Mouse (Mus musculus) liver, adult 2 months (tissue): ENCODE data around the gene Gys1. TPM values are rescaled to one million over a fixed set of nuclear protein-coding genes. Genes with fewer than 3 reads are reported as not detected.
A peak's percentile ranks its signal among the peaks of the same experiment; 100 is the strongest.

ENCODE experiments used
- DNase-seq: peaks from one replicate; pipeline ENCODE4 v3.0.0-alpha.2; 2011; ENCODE audit warnings: low read depth, low spot score; ENCODE audit errors: extremely low read depth
- H3K27ac ChIP-seq: fragments of 200-500 bp; replicated peaks from 2 replicates; pipeline ENCODE4 v1.5.1; 2012; ENCODE audit warnings: low read depth, mild to moderate bottlenecking, control low read depth, inconsistent platforms, low read length; ENCODE audit not compliant: insufficient read depth
- H3K27me3 ChIP-seq: fragments of 200-500 bp; 2 replicates; pipeline ENCODE4 v1.6.1; 2012; ENCODE audit warnings: mild to moderate bottlenecking, moderate library complexity, low read length, inconsistent platforms; ENCODE audit not compliant: control insufficient read depth, insufficient read depth
- H3K36me3 ChIP-seq: fragments of 200-500 bp; 2 replicates; pipeline ENCODE4 v1.6.1; 2012; ENCODE audit warnings: low read length, inconsistent platforms; ENCODE audit not compliant: control insufficient read depth, insufficient read depth
- H3K4me1 ChIP-seq: fragments of 200-500 bp; 2 replicates; pipeline ENCODE4 v1.6.1; 2011; ENCODE audit warnings: low read length; ENCODE audit not compliant: control insufficient read depth, insufficient read depth
- H3K4me3 ChIP-seq: fragments of 200-500 bp; 2 replicates; pipeline ENCODE4 v1.5.1; 2011; ENCODE audit warnings: low read depth, mild to moderate bottlenecking, control low read depth, low read length, moderate library complexity; ENCODE audit not compliant: insufficient read depth
- H3K79me2 ChIP-seq: fragments of 200-500 bp; 2 replicates; pipeline ENCODE4 v1.6.1; 2012; ENCODE audit warnings: inconsistent platforms, mild to moderate bottlenecking, low read length, moderate library complexity; ENCODE audit not compliant: control insufficient read depth, insufficient read depth
- H3K9ac ChIP-seq: fragments of 200-500 bp; 2 replicates; pipeline ENCODE4 v1.6.1; 2012; ENCODE audit warnings: low read depth, mild to moderate bottlenecking, control low read depth, inconsistent platforms, low read length
- CTCF ChIP-seq: fragments of 200-500 bp; IDR thresholded peaks from 2 replicates; pipeline ENCODE4 v1.5.1; 2011; ENCODE audit warnings: low read depth, low read length, control low read depth
- POLR2A ChIP-seq: fragments of 200-500 bp; IDR thresholded peaks from 2 replicates; pipeline ENCODE4 v1.6.1; 2011; ENCODE audit warnings: low read length, control low read depth; ENCODE audit not compliant: insufficient read depth; ENCODE audit errors: extremely low read depth
- WGBS: fragments of 180-500 bp; shearing (Covaris S2); methylation state at CpG from one replicate; pipeline ENCODE4 v1.1.7; 2018; 5-methylcytosine and 5-hydroxymethylcytosine counted together
- polyA plus RNA-seq: library from polyadenylated mRNA; depleted of rRNA; stranded (reverse); fragments of >200 nt; gene quantifications from 2 replicates; pipeline ENCODE4 v1.2.3, GENCODE M21; 2012; rRNA removed
- total RNA-seq: library from RNA; depleted of rRNA; stranded (reverse); fragments of >200 nt; gene quantifications from 2 replicates; pipeline ENCODE4 v1.2.3, GENCODE M21; 2014; rRNA removed

The Gys1 gene
- total and polyA plus RNA-seq, 2 experiments, result 1.2 to 4.8 TPM

- DNase-seq, result no peak
- H3K4me3 ChIP-seq, result no peak overlapping the region
- peak overlapping the region; percentile 91 for H3K27ac ChIP-seq
- TF ChIP-seq CTCF, result no peak
- no peak for TF ChIP-seq POLR2A
- peaks cover 13% of the 10 kb centered on the region; the same call in 1 of the 2 replicates for H3K36me3 ChIP-seq
- peak overlapping the region; percentile 61 for H3K9ac ChIP-seq
- H3K27me3 ChIP-seq, result no peaks in the 10 kb centered on the region
- H3K4me1 ChIP-seq, result peaks cover 41% of the 10 kb centered on the region
- 27% methylated on average over 9 of the region's 9 CpGs for WGBS
- peaks cover 9% of the 10 kb centered on the region; the same call in 1 of the 2 replicates for H3K79me2 ChIP-seq
Measured at GRCm38 (mm10) chr7:45490822-45491221, 56.2 kb downstream of the Gys1 start.

GRCm38 (mm10) chr7:45491264-45491663 is 56.6 kb downstream of the Gys1 start:
- Histone ChIP-seq H3K27me3 (no peaks in the 10 kb centered on the region), H3K9ac (peak overlapping the region; percentile 61; the same call in 1 of the 2 replicates), H3K79me2 (peaks cover 9% of the 10 kb centered on the region; the same call in 1 of the 2 replicates), H3K4me1 (peaks cover 39% of the 10 kb centered on the region), H3K4me3 (no peak overlapping the region), H3K27ac (peak overlapping the region; percentile 91), H3K36me3 (peaks cover 9% of the 10 kb centered on the region; the same call in 1 of the 2 replicates)
- no peak for TF ChIP-seq CTCF
- TF ChIP-seq POLR2A, result no peak
- 4% methylated on average over 3 of the region's 3 CpGs for WGBS
- DNase-seq, result peak; percentile 95

- 72% methylated on average over 8 of the region's 8 CpGs for WGBS
- H3K27ac ChIP-seq, result peak overlapping the region; percentile 57
- H3K4me1 ChIP-seq, result peaks cover 32% of the 10 kb centered on the region
- TF ChIP-seq POLR2A (no peak), CTCF (no peak)
- H3K36me3 ChIP-seq, result peaks cover 9% of the 10 kb centered on the region; the same call in 1 of the 2 replicates
- no peak overlapping the region for H3K9ac ChIP-seq
- H3K4me3 ChIP-seq, result no peak overlapping the region
- H3K79me2 ChIP-seq, result peaks cover 6% of the 10 kb centered on the region; the same call in 1 of the 2 replicates
- H3K27me3 ChIP-seq, result no peaks in the 10 kb centered on the region
- DNase-seq, result no peak
Measured at GRCm38 (mm10) chr7:45492225-45492844, 57.7 kb downstream of the Gys1 start.

GRCm38 (mm10) chr7:45492951-45493350 is 58.3 kb downstream of the Gys1 start:
- Histone ChIP-seq H3K9ac (no peak overlapping the region), H3K27me3 (no peaks in the 10 kb centered on the region), H3K36me3 (peaks cover 9% of the 10 kb centered on the region; the same call in 1 of the 2 replicates), H3K27ac (peak overlapping the region; percentile 84), H3K4me3 (no peak overlapping the region), H3K79me2 (peaks cover 4% of the 10 kb centered on the region; the same call in 1 of the 2 replicates), H3K4me1 (peaks cover 30% of the 10 kb centered on the region)
- peak; percentile 97 for DNase-seq
- no peak for TF ChIP-seq POLR2A
- TF ChIP-seq CTCF, result no peak
- WGBS, result 17% methylated on average over 5 of the region's 5 CpGs

- H3K4me1 ChIP-seq, result peaks cover 24% of the 10 kb centered on the region
- no peak overlapping the region for H3K9ac ChIP-seq
Measured at GRCm38 (mm10) chr7:45494548-45494947, 59.9 kb downstream of the Gys1 start.

GRCm38 (mm10) chr7:45498427-45498826 is 63.8 kb downstream of the Gys1 start:
- no peaks in the 10 kb centered on the region for H3K27me3 ChIP-seq
- H3K36me3 ChIP-seq, result peaks cover 22% of the 10 kb centered on the region
- no peaks in the 10 kb centered on the region for H3K79me2 ChIP-seq
- no peak overlapping the region for H3K4me3 ChIP-seq
- DNase-seq, result no peak
- TF ChIP-seq POLR2A (no peak), CTCF (no peak)
- H3K27ac ChIP-seq, result no peak overlapping the region
- no peak overlapping the region for H3K9ac ChIP-seq
- H3K4me1 ChIP-seq, result peaks cover 2% of the 10 kb centered on the region
- WGBS, result 97% methylated on average over 6 of the region's 6 CpGs

More at GRCm38 (mm10) chr7:45494548-45494947, 59.9 kb downstream of the Gys1 start:
- peaks cover 17% of the 10 kb centered on the region; the same call in 1 of the 2 replicates for H3K36me3 ChIP-seq
- WGBS, result 67% methylated on average over 9 of the region's 9 CpGs
- no peak overlapping the region for H3K4me3 ChIP-seq
- DNase-seq, result peak; percentile 69
- 0 out of 2 replicates have a peak overlapping the region, but pooled peaks have one; percentile 4 for H3K27ac ChIP-seq
- H3K27me3 ChIP-seq, result no peaks in the 10 kb centered on the region
- TF ChIP-seq POLR2A (no peak), CTCF (no peak)
- H3K79me2 ChIP-seq, result no peaks in the 10 kb centered on the region

Other genes with a start within 250 kb of the Gys1 start
Only the 30 nearest of the 32 such genes appear.
- gene Ccdc155, start 230.0 kb upstream of the Gys1 start, total RNA-seq, result not detected in 2 replicates
- not detected in 2 replicates for gene Ccdc155, start 230.0 kb upstream of the Gys1 start, polyA plus RNA-seq
- gene Dkkl1, start 222.7 kb upstream of the Gys1 start, total RNA-seq, result not detected in 2 replicates
- gene Dkkl1, start 222.7 kb upstream of the Gys1 start, polyA plus RNA-seq, result 0.21 TPM in 1 of 2 replicates, not detected in the other
- gene Tead2, start 219.1 kb upstream of the Gys1 start, total RNA-seq, result 1.2 and 1.5 TPM in 2 replicates
- gene Tead2, start 219.1 kb upstream of the Gys1 start, polyA plus RNA-seq, result 0.97 and 2.9 TPM in 2 replicates
- 1.4 and 1.5 TPM in 2 replicates for gene Cd37, start 195.7 kb upstream of the Gys1 start, total RNA-seq
- gene Cd37, start 195.7 kb upstream of the Gys1 start, polyA plus RNA-seq, result 4.5 and 11.5 TPM in 2 replicates
- gene Slc6a16, start 193.8 kb upstream of the Gys1 start, total RNA-seq, result 0.20 and 0.37 TPM in 2 replicates
- gene Slc6a16, start 193.8 kb upstream of the Gys1 start, polyA plus RNA-seq, result 0.86 and 1.9 TPM in 2 replicates
- gene Slc6a21, start 157.3 kb upstream of the Gys1 start, total RNA-seq, result not detected in 2 replicates
- 0.12 and 0.18 TPM in 2 replicates for gene Slc6a21, start 157.3 kb upstream of the Gys1 start, polyA plus RNA-seq
- gene Trpm4, start 101.1 kb upstream of the Gys1 start, total RNA-seq, result 1.2 TPM in 2 replicates
- 1.2 and 1.5 TPM in 2 replicates for gene Trpm4, start 101.1 kb upstream of the Gys1 start, polyA plus RNA-seq
- gene Hrc, start 99.6 kb upstream of the Gys1 start, total RNA-seq, result 0.28 TPM in 1 of 2 replicates, not detected in the other
- gene Hrc, start 99.6 kb upstream of the Gys1 start, polyA plus RNA-seq, result not detected in 2 replicates
- gene Ppfia3, start 67.8 kb upstream of the Gys1 start, total RNA-seq, result 0.07 TPM in 1 of 2 replicates, not detected in the other
- gene Ppfia3, start 67.8 kb upstream of the Gys1 start, polyA plus RNA-seq, result 0.14 TPM in 1 of 2 replicates, not detected in the other
- gene Lin7b, start 64.3 kb upstream of the Gys1 start, total RNA-seq, result not detected in 2 replicates
- not detected in 2 replicates for gene Lin7b, start 64.3 kb upstream of the Gys1 start, polyA plus RNA-seq
- 43.3 and 46.4 TPM in 2 replicates for gene Snrnp70, start 39.1 kb upstream of the Gys1 start, total RNA-seq
- gene Snrnp70, start 39.1 kb upstream of the Gys1 start, polyA plus RNA-seq, result 59.2 and 101 TPM in 2 replicates
- under 0.01 TPM in 1 of 2 replicates, not detected in the other for gene Kcna7, start 29.2 kb upstream of the Gys1 start, total RNA-seq
- gene Kcna7, start 29.2 kb upstream of the Gys1 start, polyA plus RNA-seq, result not detected in 2 replicates
- gene Ntf5, start 21.1 kb upstream of the Gys1 start, total RNA-seq, result 0.13 TPM in 1 of 2 replicates, not detected in the other
- 0.04 TPM in 1 of 2 replicates, not detected in the other for gene Ntf5, start 21.1 kb upstream of the Gys1 start, polyA plus RNA-seq
- gene Lhb, start 14.0 kb upstream of the Gys1 start, total RNA-seq, result not detected in 2 replicates
- gene Lhb, start 14.0 kb upstream of the Gys1 start, polyA plus RNA-seq, result not detected in 2 replicates
- 8.9 and 12.3 TPM in 2 replicates for gene Ruvbl2, start 3.3 kb downstream of the Gys1 start, total RNA-seq
- 18.4 and 28.8 TPM in 2 replicates for gene Ruvbl2, start 3.3 kb downstream of the Gys1 start, polyA plus RNA-seq
- 3,170 and 4,966 TPM in 2 replicates for gene Ftl1, start 25.0 kb downstream of the Gys1 start, total RNA-seq
- gene Ftl1, start 25.0 kb downstream of the Gys1 start, polyA plus RNA-seq, result 12,947 and 13,613 TPM in 2 replicates
- gene Bax, start 32.1 kb downstream of the Gys1 start, total RNA-seq, result 19.5 and 23.8 TPM in 2 replicates
- 49.8 and 62.0 TPM in 2 replicates for gene Bax, start 32.1 kb downstream of the Gys1 start, polyA plus RNA-seq
- 0.07 and 0.18 TPM in 2 replicates for gene Tulp2, start 47.0 kb downstream of the Gys1 start, total RNA-seq
- 0.30 and 0.31 TPM in 2 replicates for gene Tulp2, start 47.0 kb downstream of the Gys1 start, polyA plus RNA-seq
- 1.3 and 5.7 TPM in 2 replicates for gene Gm45808, start 52.0 kb downstream of the Gys1 start, total RNA-seq
- gene Gm45808, start 52.0 kb downstream of the Gys1 start, polyA plus RNA-seq, result 0.28 and 1.5 TPM in 2 replicates
- 73.7 and 79.3 TPM in 2 replicates for gene Dhdh, start 54.0 kb downstream of the Gys1 start, total RNA-seq
- gene Dhdh, start 54.0 kb downstream of the Gys1 start, polyA plus RNA-seq, result 37.2 and 37.7 TPM in 2 replicates
- 68.1 and 84.8 TPM in 2 replicates for gene Nucb1, start 75.6 kb downstream of the Gys1 start, total RNA-seq
- 307 and 310 TPM in 2 replicates for gene Nucb1, start 75.6 kb downstream of the Gys1 start, polyA plus RNA-seq
- 4.3 and 4.4 TPM in 2 replicates for gene Ppp1r15a, start 91.4 kb downstream of the Gys1 start, total RNA-seq
- gene Ppp1r15a, start 91.4 kb downstream of the Gys1 start, polyA plus RNA-seq, result 10.8 and 14.9 TPM in 2 replicates
- gene Plekha4, start 91.5 kb downstream of the Gys1 start, total RNA-seq, result 0.55 and 0.60 TPM in 2 replicates
- 1.00 and 1.8 TPM in 2 replicates for gene Plekha4, start 91.5 kb downstream of the Gys1 start, polyA plus RNA-seq
- not detected in 2 replicates for gene Hsd17b14, start 120.0 kb downstream of the Gys1 start, total RNA-seq
- gene Hsd17b14, start 120.0 kb downstream of the Gys1 start, polyA plus RNA-seq, result not detected in 2 replicates
- gene Bcat2, start 135.3 kb downstream of the Gys1 start, total RNA-seq, result 14.7 and 18.1 TPM in 2 replicates
- gene Bcat2, start 135.3 kb downstream of the Gys1 start, polyA plus RNA-seq, result 41.0 and 54.5 TPM in 2 replicates
- 0.94 and 1.0 TPM in 2 replicates for gene Fgf21, start 180.6 kb downstream of the Gys1 start, total RNA-seq
- 3.7 and 4.3 TPM in 2 replicates for gene Fgf21, start 180.6 kb downstream of the Gys1 start, polyA plus RNA-seq
- not detected in 2 replicates for gene Fut1, start 182.4 kb downstream of the Gys1 start, total RNA-seq
- 0.15 and 0.21 TPM in 2 replicates for gene Fut1, start 182.4 kb downstream of the Gys1 start, polyA plus RNA-seq
- gene Izumo1, start 187.0 kb downstream of the Gys1 start, total RNA-seq, result 0.09 TPM in 1 of 2 replicates, not detected in the other
- gene Izumo1, start 187.0 kb downstream of the Gys1 start, polyA plus RNA-seq, result 0.04 and 0.13 TPM in 2 replicates
- 2.3 and 4.3 TPM in 2 replicates for gene Rasip1, start 192.6 kb downstream of the Gys1 start, total RNA-seq
- 3.6 and 5.1 TPM in 2 replicates for gene Rasip1, start 192.6 kb downstream of the Gys1 start, polyA plus RNA-seq
- 0.07 and 0.09 TPM in 2 replicates for gene Mamstr, start 205.1 kb downstream of the Gys1 start, total RNA-seq
- 0.10 and 0.19 TPM in 2 replicates for gene Mamstr, start 205.1 kb downstream of the Gys1 start, polyA plus RNA-seq